Mouse (Mus musculus) bone marrow, adult 2 months (tissue): ENCODE measurements at regions not wholly inside any gene's neighbourhood (a gene's known extent, or its start where the extent isn't known, plus 50 kb on each side); places are given as distances from the start of the nearest gene placed in this dataset.

Source experiments
- CTCF ChIP-seq: fragments of 200-500 bp; IDR thresholded peaks from 2 replicates; pipeline ENCODE4 v1.5.1; 2011; ENCODE audit warnings: low read length, control low read depth; ENCODE audit not compliant: control insufficient read depth, insufficient read depth
- POLR2A ChIP-seq: fragments of 200-500 bp; IDR thresholded peaks from 2 replicates; pipeline ENCODE4 v1.6.1; 2011; ENCODE audit warnings: low read depth, mild to moderate bottlenecking, control low read depth, low read length, borderline replicate concordance; ENCODE audit not compliant: control insufficient read depth

- no peak for TF ChIP-seq POLR2A
- no peak for TF ChIP-seq CTCF
Measured at GRCm38 (mm10) chr14:25207422-25207821, 251.6 kb upstream of the Zmiz1 start.
